Mouse (Mus musculus) cerebellum, adult 2 months (tissue): ENCODE data around the gene Sp2.

Source experiments
- CTCF ChIP-seq: fragments of 200-500 bp; IDR thresholded peaks from 2 replicates; pipeline ENCODE4 v1.5.1; 2011; ENCODE audit warnings: low read depth, mild to moderate bottlenecking, control low read depth, low read length, moderate library complexity, borderline replicate concordance; ENCODE audit not compliant: insufficient read depth
- POLR2A ChIP-seq: fragments of 200-500 bp; IDR thresholded peaks from 2 replicates; pipeline ENCODE4 v1.6.1; 2011; ENCODE audit warnings: low read length, control low read depth, borderline replicate concordance; ENCODE audit not compliant: insufficient read depth

DNA sequence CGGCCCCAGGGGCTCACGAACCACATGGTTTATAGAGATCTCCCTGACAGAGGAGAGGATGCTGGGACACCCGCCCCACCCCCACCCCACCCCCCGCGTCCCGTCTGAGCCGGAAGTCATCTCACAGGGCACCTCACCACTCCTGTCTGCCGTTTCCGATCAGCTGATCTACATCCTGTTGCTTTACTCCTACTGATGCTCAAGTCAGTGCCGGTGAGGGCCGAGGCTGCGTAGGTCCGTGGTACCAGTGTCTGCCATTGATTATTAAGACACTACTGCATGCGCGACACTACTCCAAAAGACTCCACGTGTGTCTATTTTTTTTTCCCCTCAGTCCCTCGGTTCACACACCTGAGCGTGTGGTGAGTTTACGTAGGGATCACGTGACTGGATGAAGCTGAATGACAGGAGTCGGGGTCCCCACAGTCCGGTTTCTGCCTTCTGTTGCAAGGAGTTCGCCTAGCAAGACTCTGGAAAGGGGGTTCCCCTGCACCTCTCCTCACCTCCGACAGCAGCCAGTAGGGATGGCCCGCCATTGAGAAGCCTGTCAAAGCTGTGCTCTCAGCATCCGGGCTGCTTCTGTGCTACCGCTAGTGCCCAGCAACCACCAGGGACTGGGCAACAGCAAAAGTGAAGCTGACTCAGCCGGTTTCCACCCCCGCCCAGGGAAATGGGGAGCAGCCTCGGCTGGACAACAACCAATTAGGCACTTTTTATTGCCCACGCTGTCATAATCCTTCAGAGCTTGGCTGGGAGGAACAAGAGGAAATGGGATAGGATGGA is 5.3 kb upstream of the Sp2 start:
- TF ChIP-seq CTCF (no peak), POLR2A (no peak)
